Mouse (Mus musculus): ENCODE results near the gene Spon1. TPM values are rescaled to one million over a fixed set of nuclear protein-coding genes. Genes with fewer than 3 reads are reported as not detected.

Spon1 gene
- total and polyA plus RNA-seq, 3 experiments: not detected

GRCm38 (mm10) chr7:113809781-113810180, 44.0 kb downstream of the Spon1 start:
- Histone ChIP-seq H3K9ac (ENCODE audit: insufficient read depth, low read depth) (no peak overlapping the region), H3K4me1 (ENCODE audit: control insufficient read depth in 1 of 2, insufficient read depth in 2 of 2) (no peaks in the 10 kb centered on the region; a peak in 1 of 4 replicates), H3K9me3 (replicated peaks; ENCODE audit: low read length) (peaks cover 2% of the 10 kb centered on the region), H3K4me2 (ENCODE audit: insufficient read depth, low read depth, poor library complexity, severe bottlenecking) (no peak overlapping the region), H3K4me3 (replicated peaks in 1 of 3; ENCODE audit: low read depth in 2 of 3, low read length in 2 of 3, poor library complexity in 1 of 3) (no peak overlapping the region), H3K36me3 (replicated peaks in 1 of 2; ENCODE audit: control insufficient read depth in 1 of 2, insufficient read depth in 1 of 2, low read length in 1 of 2) (no peaks in the 10 kb centered on the region), H3K27me3 (replicated peaks) (peaks cover 42% of the 10 kb centered on the region), H3K27ac (ENCODE audit: insufficient read depth, low read depth) (no peak overlapping the region), H3K79me2 (replicated peaks; ENCODE audit: control insufficient read depth, extremely low read depth, insufficient read depth, poor library complexity, severe bottlenecking) (no peaks in the 10 kb centered on the region)
- no peak for DNase-seq (ENCODE audit: extremely low read depth)
- dilution Hi-C loops (cut with MboI; ENCODE audit: extremely low pct_ligation_motif_present, extremely low pct_unique_long_range_greater_than_20kb, low sequenced_read_pairs): no loop called here
- TF ChIP-seq USF2 (conservative IDR thresholded peaks at IDR 0.05; ENCODE audit: low read depth, low read length): no peak
- TF ChIP-seq ZNF384 (IDR thresholded peaks at IDR 0.05; ENCODE audit: low read depth, low read length): no peak
- TF ChIP-seq MEF2A (IDR thresholded peaks at IDR 0.05; ENCODE audit: borderline replicate concordance, low read depth, low read length): no peak
- TF ChIP-seq KAT2A (IDR thresholded peaks at IDR 0.05; ENCODE audit: insufficient replicate concordance, low read length): no peak
- TF ChIP-seq BHLHE40 (IDR thresholded peaks at IDR 0.05; ENCODE audit: low read depth, low read length): no peak
- TF ChIP-seq JUN (IDR thresholded peaks at IDR 0.05; ENCODE audit: insufficient read depth, low read depth, low read length): no peak
- TF ChIP-seq ETS1 (conservative IDR thresholded peaks at IDR 0.05; ENCODE audit: low read depth, low read length): no peak
- no peak for TF ChIP-seq ZKSCAN1 (IDR thresholded peaks at IDR 0.05; ENCODE audit: borderline replicate concordance, low read depth, low read length)
- TF ChIP-seq RCOR1 (conservative IDR thresholded peaks at IDR 0.05; ENCODE audit: low read depth, low read length): no peak
- in situ Hi-C loops (cut with MboI; ENCODE audit: low pct_ligation_motif_present, low pct_unique_long_range_greater_than_20kb, low sequenced_read_pairs): no loop called here

GRCm38 (mm10) chr7:113811376-113812158, 45.8 kb downstream of the Spon1 start:
- Histone ChIP-seq H3K27me3 (replicated peaks) (peaks cover 53% of the 10 kb centered on the region), H3K4me2 (ENCODE audit: insufficient read depth, low read depth, poor library complexity, severe bottlenecking) (no peak overlapping the region), H3K79me2 (replicated peaks; ENCODE audit: control insufficient read depth, extremely low read depth, insufficient read depth, poor library complexity, severe bottlenecking) (no peaks in the 10 kb centered on the region), H3K36me3 (replicated peaks in 1 of 2; ENCODE audit: control insufficient read depth in 1 of 2, insufficient read depth in 1 of 2, low read length in 1 of 2) (no peaks in the 10 kb centered on the region), H3K9me3 (replicated peaks; ENCODE audit: low read length) (peaks cover 2% of the 10 kb centered on the region), H3K9ac (ENCODE audit: insufficient read depth, low read depth) (no peak overlapping the region), H3K4me1 (ENCODE audit: control insufficient read depth in 1 of 2, insufficient read depth in 2 of 2) (no peaks in the 10 kb centered on the region; a peak in 1 of 4 replicates), H3K27ac (ENCODE audit: insufficient read depth, low read depth) (no peak overlapping the region), H3K4me3 (replicated peaks in 1 of 3; ENCODE audit: low read depth in 2 of 3, low read length in 2 of 3, poor library complexity in 1 of 3) (no peak overlapping the region)
- DNase-seq (ENCODE audit: extremely low read depth): no peak
- no peak for TF ChIP-seq MYC (IDR thresholded peaks at IDR 0.05; ENCODE audit: low read depth, low read length)
- TF ChIP-seq HCFC1 (IDR thresholded peaks at IDR 0.05; ENCODE audit: low read depth, low read length): no peak
- no peak for TF ChIP-seq MXI1 (IDR thresholded peaks at IDR 0.05; ENCODE audit: low read depth, low read length)
- TF ChIP-seq E2F4 (IDR thresholded peaks at IDR 0.05; ENCODE audit: insufficient replicate concordance, low read depth, low read length): no peak
- TF ChIP-seq MAZ (IDR thresholded peaks at IDR 0.05; ENCODE audit: low read depth, low read length): no peak
- no peak for TF ChIP-seq TCF12 (IDR thresholded peaks at IDR 0.05; ENCODE audit: low read depth, low read length)
- no peak for TF ChIP-seq ZNF384 (IDR thresholded peaks at IDR 0.05; ENCODE audit: low read depth, low read length)
- no peak for TF ChIP-seq MAFK (IDR thresholded peaks at IDR 0.05; ENCODE audit: insufficient replicate concordance, low read length)
- TF ChIP-seq JUND (conservative IDR thresholded peaks at IDR 0.05; ENCODE audit: low read depth, low read length): no peak
- no peak for TF ChIP-seq ZKSCAN1 (IDR thresholded peaks at IDR 0.05; ENCODE audit: borderline replicate concordance, low read depth, low read length)
- in situ Hi-C loops (cut with MboI; ENCODE audit: low pct_ligation_motif_present, low pct_unique_long_range_greater_than_20kb, low sequenced_read_pairs): no loop called here
- dilution Hi-C loops (cut with MboI; ENCODE audit: extremely low pct_ligation_motif_present, extremely low pct_unique_long_range_greater_than_20kb, low sequenced_read_pairs): no loop called here
